Mouse (Mus musculus) lung, adult 2 months (tissue): Measurements from ENCODE around the gene Aak1.

Experiments used
- CTCF ChIP-seq: fragments of 200-500 bp; IDR thresholded peaks from 2 replicates; pipeline ENCODE4 v1.5.1; 2011; ENCODE audit warnings: mild to moderate bottlenecking, low read length, control low read depth; ENCODE audit not compliant: insufficient read depth
- POLR2A ChIP-seq: fragments of 200-500 bp; IDR thresholded peaks from 2 replicates; pipeline ENCODE4 v1.6.1; 2011; ENCODE audit warnings: low read depth, mild to moderate bottlenecking, control low read depth, low read length, borderline replicate concordance; ENCODE audit errors: extremely low read depth

DNA sequence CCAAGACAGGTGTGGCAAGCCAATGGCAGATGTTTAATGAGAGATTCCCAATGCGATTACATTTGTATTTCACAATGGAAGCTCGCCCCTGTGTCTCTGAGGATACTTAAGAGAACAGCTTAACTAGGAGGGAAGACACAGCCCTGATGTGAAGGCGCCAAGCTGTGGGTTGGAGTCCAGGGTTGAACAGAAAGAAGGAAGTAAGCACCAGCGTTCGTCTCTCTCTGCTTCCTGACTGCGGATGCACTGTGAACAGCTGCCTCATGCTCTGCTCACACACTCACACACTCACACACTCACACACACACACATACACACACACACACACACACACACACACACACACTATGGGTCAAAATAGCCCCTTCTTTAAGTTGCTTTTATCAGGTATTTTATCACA lies 19.5 kb upstream of the Aak1 start:
- no peak for TF ChIP-seq POLR2A
- TF ChIP-seq CTCF, result no peak
